Mouse (Mus musculus): ENCODE measurements around the gene Rab42. TPM values are rescaled to one million over a fixed set of nuclear protein-coding genes. Genes with fewer than 3 reads are reported as not detected.
A peak's percentile ranks its signal among the peaks of the same experiment; 100 is the strongest.

Gene Rab42
- polyA plus RNA-seq, 1 experiment from 2014 or later: 1.5 TPM

- Histone ChIP-seq H3K4me2 (replicated peaks) (no peak overlapping the region), H3K27ac (replicated peaks) (no peak overlapping the region), H3K4me1 (peaks cover 8% of the 10 kb centered on the region), H3K9me3 (no peaks in the 10 kb centered on the region), H3K9ac (replicated peaks) (no peak overlapping the region), H3K27me3 (no peaks in the 10 kb centered on the region; the same call in 1 of the 2 replicates), H3K36me3 (no peaks in the 10 kb centered on the region), H3K4me3 (no peak overlapping the region)
- no peak for ATAC-seq (ENCODE audit: low FRiP score, low read depth)
- 81% methylated on average over 3 of the region's 3 CpGs for WGBS
Measured at GRCm38 (mm10) chr4:132266835-132267349, 36.3 kb downstream of the Rab42 start.

- H3K9me3 ChIP-seq: no peaks in the 10 kb centered on the region
- no peak overlapping the region for H3K9ac ChIP-seq (replicated peaks)
- WGBS: 95% methylated on average over 7 of the region's 7 CpGs
- H3K36me3 ChIP-seq: no peaks in the 10 kb centered on the region
- no peak overlapping the region for H3K4me3 ChIP-seq
- H3K27ac ChIP-seq (replicated peaks): no peak overlapping the region
- no peaks in the 10 kb centered on the region for H3K27me3 ChIP-seq
- ATAC-seq (ENCODE audit: low FRiP score, low read depth): no peak
- H3K4me2 ChIP-seq (replicated peaks): no peak overlapping the region
- H3K4me1 ChIP-seq: peaks cover 22% of the 10 kb centered on the region
Measured at GRCm38 (mm10) chr4:132263313-132263712, 39.9 kb downstream of the Rab42 start.

- Histone ChIP-seq H3K4me3 (no peak overlapping the region), H3K4me2 (replicated peaks) (no peak overlapping the region), H3K27ac (replicated peaks) (no peak overlapping the region), H3K27me3 (no peaks in the 10 kb centered on the region), H3K4me1 (peaks cover 22% of the 10 kb centered on the region), H3K9me3 (no peaks in the 10 kb centered on the region), H3K36me3 (no peaks in the 10 kb centered on the region), H3K9ac (replicated peaks) (no peak overlapping the region)
- 87% methylated on average over 5 of the region's 5 CpGs for WGBS
- ATAC-seq (ENCODE audit: low FRiP score, low read depth): no peak
Measured at GRCm38 (mm10) chr4:132262358-132262616, 40.9 kb downstream of the Rab42 start.

GRCm38 (mm10) chr4:132261514-132262357 is 41.4 kb downstream of the Rab42 start, which contains the start of gene Gmeb1:
Gene Gmeb1, minus strand, starts transcription at chr4:132261602.
- Histone ChIP-seq H3K9ac (replicated peaks) (peak within 1 kb of the TSS; percentile 95), H3K4me3 (peak within 1 kb of the TSS; percentile 93), H3K4me1 (peaks cover 22% of the 10 kb centered on the region), H3K4me2 (replicated peaks) (peak within 1 kb of the TSS; percentile 74), H3K27ac (replicated peaks) (peak within 1 kb of the TSS; percentile 93), H3K27me3 (no peaks in the 10 kb centered on the region), H3K36me3 (no peaks in the 10 kb centered on the region), H3K9me3 (no peaks in the 10 kb centered on the region)
- ATAC-seq (ENCODE audit: low FRiP score, low read depth): peak; percentile 95
- 17% methylated on average over 41 of the region's 49 CpGs for WGBS

GRCm38 (mm10) chr4:132260404-132261379 is 42.5 kb downstream of the Rab42 start:
- Histone ChIP-seq H3K27me3 (no peaks in the 10 kb centered on the region), H3K36me3 (no peaks in the 10 kb centered on the region), H3K9me3 (no peaks in the 10 kb centered on the region), H3K4me2 (replicated peaks) (peak overlapping the region; percentile 74), H3K9ac (replicated peaks) (peak overlapping the region; percentile 95), H3K27ac (replicated peaks) (peak overlapping the region; percentile 93), H3K4me1 (peaks cover 22% of the 10 kb centered on the region), H3K4me3 (peak overlapping the region; percentile 93)
- ATAC-seq (ENCODE audit: low FRiP score, low read depth): peak; percentile 89
- WGBS: 7% methylated on average over 27 of the region's 64 CpGs

GRCm38 (mm10) chr4:132259248-132259647 is 43.9 kb downstream of the Rab42 start:
- Histone ChIP-seq H3K27ac (replicated peaks) (no peak overlapping the region), H3K4me3 (0 out of 2 replicates have a peak overlapping the region, but pooled peaks have one; percentile 93), H3K4me2 (replicated peaks) (0 out of 2 replicates have a peak overlapping the region, but pooled peaks have one; percentile 74), H3K27me3 (no peaks in the 10 kb centered on the region), H3K9me3 (no peaks in the 10 kb centered on the region), H3K4me1 (peaks cover 22% of the 10 kb centered on the region), H3K9ac (replicated peaks) (no peak overlapping the region), H3K36me3 (no peaks in the 10 kb centered on the region)
- no peak for ATAC-seq (ENCODE audit: low FRiP score, low read depth)
- WGBS: 92% methylated on average over 4 of the region's 4 CpGs

- H3K27me3 ChIP-seq: no peaks in the 10 kb centered on the region
- peaks cover 15% of the 10 kb centered on the region for H3K4me1 ChIP-seq
- no peak overlapping the region for H3K27ac ChIP-seq (replicated peaks)
- H3K4me3 ChIP-seq: no peak overlapping the region
- no peaks in the 10 kb centered on the region for H3K9me3 ChIP-seq
- no peak overlapping the region for H3K9ac ChIP-seq (replicated peaks)
- H3K4me2 ChIP-seq (replicated peaks): no peak overlapping the region
- ATAC-seq (ENCODE audit: low FRiP score, low read depth): no peak
- H3K36me3 ChIP-seq: peaks cover 9% of the 10 kb centered on the region
- WGBS: 94% methylated on average over 3 of the region's 3 CpGs
Measured at GRCm38 (mm10) chr4:132256384-132256783, 46.8 kb downstream of the Rab42 start.

- Histone ChIP-seq H3K9me3 (no peaks in the 10 kb centered on the region), H3K27ac (replicated peaks) (no peak overlapping the region), H3K4me3 (no peak overlapping the region), H3K27me3 (no peaks in the 10 kb centered on the region), H3K9ac (replicated peaks) (no peak overlapping the region), H3K4me1 (peaks cover 10% of the 10 kb centered on the region), H3K36me3 (peaks cover 23% of the 10 kb centered on the region), H3K4me2 (replicated peaks) (no peak overlapping the region)
- no peak for ATAC-seq (ENCODE audit: low FRiP score, low read depth)
- 80% methylated on average over 3 of the region's 3 CpGs for WGBS
Measured at GRCm38 (mm10) chr4:132254986-132255385, 48.2 kb downstream of the Rab42 start.

GRCm38 (mm10) chr4:132253622-132254021 is 49.6 kb downstream of the Rab42 start:
- WGBS: 83% methylated on average over 2 of the region's 2 CpGs
- Histone ChIP-seq H3K9me3 (no peaks in the 10 kb centered on the region), H3K27me3 (no peaks in the 10 kb centered on the region), H3K36me3 (peaks cover 35% of the 10 kb centered on the region), H3K4me2 (replicated peaks) (no peak overlapping the region), H3K27ac (replicated peaks) (0 out of 2 replicates have a peak overlapping the region, but pooled peaks have one; percentile 5), H3K4me3 (no peak overlapping the region), H3K4me1 (no peaks in the 10 kb centered on the region), H3K9ac (replicated peaks) (no peak overlapping the region)
- ATAC-seq (ENCODE audit: low FRiP score, low read depth): no peak

- 84% methylated on average over 8 of the region's 8 CpGs for WGBS
Measured at GRCm38 (mm10) chr4:132253128-132253527, 50.1 kb downstream of the Rab42 start.

More at GRCm38 (mm10) chr4:132253128-132253527, 50.1 kb downstream of the Rab42 start:
- peaks cover 40% of the 10 kb centered on the region for H3K36me3 ChIP-seq
- H3K4me1 ChIP-seq: no peaks in the 10 kb centered on the region
- H3K27me3 ChIP-seq: no peaks in the 10 kb centered on the region
- no peak overlapping the region for H3K4me3 ChIP-seq
- H3K9ac ChIP-seq (replicated peaks): no peak overlapping the region
- H3K4me2 ChIP-seq (replicated peaks): no peak overlapping the region
- no peak for ATAC-seq (ENCODE audit: low FRiP score, low read depth)
- H3K9me3 ChIP-seq: no peaks in the 10 kb centered on the region
- H3K27ac ChIP-seq (replicated peaks): no peak overlapping the region

Data from midbrain, embryonic 12.5 days (tissue).